Mouse (Mus musculus): Measurements from ENCODE around the gene Speer4f1. TPM values are rescaled to one million over a fixed set of nuclear protein-coding genes. Genes with fewer than 3 reads are reported as not detected.

Speer4f1 gene
- polyA plus RNA-seq, 1 experiment from 2014 or later: not detected

- no peak for ATAC-seq (ENCODE audit: low read depth)
- H3K9me3 ChIP-seq (ENCODE audit: control insufficient read depth, low read length): no peaks in the 10 kb centered on the region
- no peaks in the 10 kb centered on the region for H3K36me3 ChIP-seq (ENCODE audit: control insufficient read depth, insufficient read depth, low read length)
- H3K4me2 ChIP-seq (ENCODE audit: low read depth, low read length): no peak overlapping the region
- no peak overlapping the region for H3K9ac ChIP-seq (ENCODE audit: low read length)
- WGBS: 36% methylated on average over 1 of the region's 1 CpGs
- H3K27ac ChIP-seq (ENCODE audit: low read length): no peak overlapping the region
- no peak overlapping the region for H3K4me3 ChIP-seq (ENCODE audit: low read length)
- H3K27me3 ChIP-seq (ENCODE audit: control insufficient read depth, insufficient read depth, low read depth, low read length): no peaks in the 10 kb centered on the region
- no peaks in the 10 kb centered on the region for H3K4me1 ChIP-seq (replicated peaks; ENCODE audit: control insufficient read depth, insufficient read depth, low read length)
Measured at GRCm38 (mm10) chr5:17476476-17476875, 578 bp downstream of the Speer4f1 start.

- no peak overlapping the region for H3K27ac ChIP-seq (ENCODE audit: low read length)
- no peaks in the 10 kb centered on the region for H3K36me3 ChIP-seq (ENCODE audit: control insufficient read depth, insufficient read depth, low read length)
- ATAC-seq (ENCODE audit: low read depth): no peak
- H3K4me2 ChIP-seq (ENCODE audit: low read depth, low read length): no peak overlapping the region
- H3K9ac ChIP-seq (ENCODE audit: low read length): no peak overlapping the region
- 33% methylated on average over 1 of the region's 1 CpGs for WGBS
- H3K27me3 ChIP-seq (ENCODE audit: control insufficient read depth, insufficient read depth, low read depth, low read length): no peaks in the 10 kb centered on the region
- no peak overlapping the region for H3K4me3 ChIP-seq (ENCODE audit: low read length)
- H3K4me1 ChIP-seq (replicated peaks; ENCODE audit: control insufficient read depth, insufficient read depth, low read length): no peaks in the 10 kb centered on the region
- H3K9me3 ChIP-seq (ENCODE audit: control insufficient read depth, low read length): no peaks in the 10 kb centered on the region
Measured at GRCm38 (mm10) chr5:17489894-17490293, 14.0 kb downstream of the Speer4f1 start.

- no peak for ATAC-seq (ENCODE audit: low read depth)
- H3K4me2 ChIP-seq (ENCODE audit: low read depth, low read length): no peak overlapping the region
- H3K27me3 ChIP-seq (ENCODE audit: control insufficient read depth, insufficient read depth, low read depth, low read length): no peaks in the 10 kb centered on the region
- no peaks in the 10 kb centered on the region for H3K36me3 ChIP-seq (ENCODE audit: control insufficient read depth, insufficient read depth, low read length)
- no peaks in the 10 kb centered on the region for H3K4me1 ChIP-seq (replicated peaks; ENCODE audit: control insufficient read depth, insufficient read depth, low read length)
- no peaks in the 10 kb centered on the region for H3K9me3 ChIP-seq (ENCODE audit: control insufficient read depth, low read length)
- no peak overlapping the region for H3K4me3 ChIP-seq (ENCODE audit: low read length)
- H3K9ac ChIP-seq (ENCODE audit: low read length): no peak overlapping the region
- WGBS: 70% methylated on average over 2 of the region's 2 CpGs
- H3K27ac ChIP-seq (ENCODE audit: low read length): no peak overlapping the region
Measured at GRCm38 (mm10) chr5:17495616-17496015, 19.7 kb downstream of the Speer4f1 start.

- ATAC-seq (ENCODE audit: low read depth): no peak
Measured at GRCm38 (mm10) chr5:17496650-17497049, 20.8 kb downstream of the Speer4f1 start.

GRCm38 (mm10) chr5:17499873-17500329 is 24.0 kb downstream of the Speer4f1 start:
- 85% methylated on average over 1 of the region's 1 CpGs for WGBS
- H3K4me2 ChIP-seq (ENCODE audit: low read depth, low read length): no peak overlapping the region
- H3K4me1 ChIP-seq (replicated peaks; ENCODE audit: control insufficient read depth, insufficient read depth, low read length): no peaks in the 10 kb centered on the region
- no peak overlapping the region for H3K9ac ChIP-seq (ENCODE audit: low read length)
- H3K36me3 ChIP-seq (ENCODE audit: control insufficient read depth, insufficient read depth, low read length): no peaks in the 10 kb centered on the region
- no peaks in the 10 kb centered on the region for H3K9me3 ChIP-seq (ENCODE audit: control insufficient read depth, low read length)
- no peak overlapping the region for H3K27ac ChIP-seq (ENCODE audit: low read length)
- H3K27me3 ChIP-seq (ENCODE audit: control insufficient read depth, insufficient read depth, low read depth, low read length): no peaks in the 10 kb centered on the region
- no peak for ATAC-seq (ENCODE audit: low read depth)
- H3K4me3 ChIP-seq (ENCODE audit: low read length): no peak overlapping the region

More at GRCm38 (mm10) chr5:17496650-17497049, 20.8 kb downstream of the Speer4f1 start:
- Histone ChIP-seq H3K4me3 (ENCODE audit: low read length) (no peak overlapping the region), H3K4me1 (replicated peaks; ENCODE audit: control insufficient read depth, insufficient read depth, low read length) (no peaks in the 10 kb centered on the region), H3K9me3 (ENCODE audit: control insufficient read depth, low read length) (no peaks in the 10 kb centered on the region), H3K36me3 (ENCODE audit: control insufficient read depth, insufficient read depth, low read length) (no peaks in the 10 kb centered on the region), H3K27ac (ENCODE audit: low read length) (no peak overlapping the region), H3K4me2 (ENCODE audit: low read depth, low read length) (no peak overlapping the region), H3K27me3 (ENCODE audit: control insufficient read depth, insufficient read depth, low read depth, low read length) (no peaks in the 10 kb centered on the region), H3K9ac (ENCODE audit: low read length) (no peak overlapping the region)
- WGBS: 68% methylated on average over 5 of the region's 5 CpGs

GRCm38 (mm10) chr5:17500866-17501265 is 25.0 kb downstream of the Speer4f1 start:
- no peak overlapping the region for H3K27ac ChIP-seq (ENCODE audit: low read length)
- H3K4me2 ChIP-seq (ENCODE audit: low read depth, low read length): no peak overlapping the region
- no peaks in the 10 kb centered on the region for H3K36me3 ChIP-seq (ENCODE audit: control insufficient read depth, insufficient read depth, low read length)
- no peak for ATAC-seq (ENCODE audit: low read depth)
- no peaks in the 10 kb centered on the region for H3K4me1 ChIP-seq (replicated peaks; ENCODE audit: control insufficient read depth, insufficient read depth, low read length)
- H3K9ac ChIP-seq (ENCODE audit: low read length): no peak overlapping the region
- no peaks in the 10 kb centered on the region for H3K9me3 ChIP-seq (ENCODE audit: control insufficient read depth, low read length)
- H3K4me3 ChIP-seq (ENCODE audit: low read length): no peak overlapping the region
- WGBS: 67% methylated on average over 1 of the region's 1 CpGs
- H3K27me3 ChIP-seq (ENCODE audit: control insufficient read depth, insufficient read depth, low read depth, low read length): no peaks in the 10 kb centered on the region

GRCm38 (mm10) chr5:17505540-17505939 is 29.6 kb downstream of the Speer4f1 start:
- no peaks in the 10 kb centered on the region for H3K9me3 ChIP-seq (ENCODE audit: control insufficient read depth, low read length)
- H3K36me3 ChIP-seq (ENCODE audit: control insufficient read depth, insufficient read depth, low read length): no peaks in the 10 kb centered on the region
- no peak for ATAC-seq (ENCODE audit: low read depth)
- H3K4me1 ChIP-seq (replicated peaks; ENCODE audit: control insufficient read depth, insufficient read depth, low read length): no peaks in the 10 kb centered on the region
- no peak overlapping the region for H3K9ac ChIP-seq (ENCODE audit: low read length)
- no peak overlapping the region for H3K4me3 ChIP-seq (ENCODE audit: low read length)
- no peak overlapping the region for H3K4me2 ChIP-seq (ENCODE audit: low read depth, low read length)
- H3K27ac ChIP-seq (ENCODE audit: low read length): no peak overlapping the region
- H3K27me3 ChIP-seq (ENCODE audit: control insufficient read depth, insufficient read depth, low read depth, low read length): no peaks in the 10 kb centered on the region

GRCm38 (mm10) chr5:17508038-17508437 is 32.1 kb downstream of the Speer4f1 start:
- Histone ChIP-seq H3K27ac (ENCODE audit: low read length) (no peak overlapping the region), H3K4me1 (replicated peaks; ENCODE audit: control insufficient read depth, insufficient read depth, low read length) (no peaks in the 10 kb centered on the region), H3K27me3 (ENCODE audit: control insufficient read depth, insufficient read depth, low read depth, low read length) (no peaks in the 10 kb centered on the region), H3K36me3 (ENCODE audit: control insufficient read depth, insufficient read depth, low read length) (no peaks in the 10 kb centered on the region), H3K9ac (ENCODE audit: low read length) (no peak overlapping the region), H3K4me3 (ENCODE audit: low read length) (no peak overlapping the region), H3K4me2 (ENCODE audit: low read depth, low read length) (no peak overlapping the region), H3K9me3 (ENCODE audit: control insufficient read depth, low read length) (no peaks in the 10 kb centered on the region)
- no peak for ATAC-seq (ENCODE audit: low read depth)
- WGBS: 70% methylated on average over 3 of the region's 3 CpGs
